Mouse (Mus musculus): ENCODE measurements at regions not wholly inside any gene's neighbourhood (a gene's known extent, or its start where the extent isn't known, plus 50 kb on each side); places are given as distances from the start of the nearest gene placed in this dataset.

- H3K27me3 ChIP-seq (ENCODE audit: control insufficient read depth, insufficient read depth, low read length): no peaks in the 10 kb centered on the region
- no peak overlapping the region for H3K9ac ChIP-seq (ENCODE audit: low read depth, low read length)
- WGBS: 78% methylated on average over 1 of the region's 1 CpGs
- H3K4me3 ChIP-seq (ENCODE audit: low read length): no peak overlapping the region
- H3K4me2 ChIP-seq (replicated peaks; ENCODE audit: low read depth, low read length): no peak overlapping the region
- H3K4me1 ChIP-seq (ENCODE audit: control insufficient read depth, insufficient read depth, low read length): no peaks in the 10 kb centered on the region
- no peak overlapping the region for H3K27ac ChIP-seq (ENCODE audit: low read depth, low read length)
- no peaks in the 10 kb centered on the region for H3K9me3 ChIP-seq (ENCODE audit: control insufficient read depth, low read length)
- H3K36me3 ChIP-seq (ENCODE audit: control insufficient read depth, insufficient read depth, low read length): no peaks in the 10 kb centered on the region
- ATAC-seq (ENCODE audit: low FRiP score, low TSS enrichment): no peak
These were observed 458.8 kb upstream of the 1700008P02Rik start for GRCm38 (mm10) chr3:7079073-7079472.

- WGBS: 90% methylated on average over 3 of the region's 3 CpGs
These were observed 456.6 kb upstream of the 1700008P02Rik start for GRCm38 (mm10) chr3:7076850-7077249.

GRCm38 (mm10) chr3:7074488-7074887, 454.2 kb upstream of the 1700008P02Rik start:
- Histone ChIP-seq H3K4me1 (ENCODE audit: control insufficient read depth, insufficient read depth, low read length) (no peaks in the 10 kb centered on the region), H3K36me3 (ENCODE audit: control insufficient read depth, insufficient read depth, low read length) (no peaks in the 10 kb centered on the region), H3K27ac (ENCODE audit: low read depth, low read length) (no peak overlapping the region), H3K9me3 (ENCODE audit: control insufficient read depth, low read length) (no peaks in the 10 kb centered on the region), H3K27me3 (ENCODE audit: control insufficient read depth, insufficient read depth, low read length) (no peaks in the 10 kb centered on the region), H3K4me2 (replicated peaks; ENCODE audit: low read depth, low read length) (no peak overlapping the region), H3K4me3 (ENCODE audit: low read length) (no peak overlapping the region), H3K9ac (ENCODE audit: low read depth, low read length) (no peak overlapping the region)
- 73% methylated on average over 2 of the region's 2 CpGs for WGBS
- no peak for ATAC-seq (ENCODE audit: low FRiP score, low TSS enrichment)

More at GRCm38 (mm10) chr3:7076850-7077249, 456.6 kb upstream of the 1700008P02Rik start:
- Histone ChIP-seq H3K9ac (ENCODE audit: low read depth, low read length) (no peak overlapping the region), H3K27me3 (ENCODE audit: control insufficient read depth, insufficient read depth, low read length) (no peaks in the 10 kb centered on the region), H3K4me1 (ENCODE audit: control insufficient read depth, insufficient read depth, low read length) (no peaks in the 10 kb centered on the region), H3K4me3 (ENCODE audit: low read length) (no peak overlapping the region), H3K4me2 (replicated peaks; ENCODE audit: low read depth, low read length) (no peak overlapping the region), H3K9me3 (ENCODE audit: control insufficient read depth, low read length) (no peaks in the 10 kb centered on the region), H3K36me3 (ENCODE audit: control insufficient read depth, insufficient read depth, low read length) (no peaks in the 10 kb centered on the region), H3K27ac (ENCODE audit: low read depth, low read length) (no peak overlapping the region)
- no peak for ATAC-seq (ENCODE audit: low FRiP score, low TSS enrichment)

GRCm38 (mm10) chr3:7041372-7042057, 421.3 kb upstream of the 1700008P02Rik start:
- H3K4me3 ChIP-seq (ENCODE audit: low read length): no peak overlapping the region
- H3K9me3 ChIP-seq (ENCODE audit: control insufficient read depth, low read length): no peaks in the 10 kb centered on the region
- ATAC-seq (ENCODE audit: low FRiP score, low TSS enrichment): no peak
- H3K4me2 ChIP-seq (replicated peaks; ENCODE audit: low read depth, low read length): no peak overlapping the region
- H3K27ac ChIP-seq (ENCODE audit: low read depth, low read length): no peak overlapping the region
- H3K36me3 ChIP-seq (ENCODE audit: control insufficient read depth, insufficient read depth, low read length): no peaks in the 10 kb centered on the region
- H3K27me3 ChIP-seq (ENCODE audit: control insufficient read depth, insufficient read depth, low read length): no peaks in the 10 kb centered on the region
- WGBS: 84% methylated on average over 2 of the region's 2 CpGs
- no peaks in the 10 kb centered on the region for H3K4me1 ChIP-seq (ENCODE audit: control insufficient read depth, insufficient read depth, low read length)
- H3K9ac ChIP-seq (ENCODE audit: low read depth, low read length): no peak overlapping the region

GRCm38 (mm10) chr3:7035833-7036232, 415.6 kb upstream of the 1700008P02Rik start:
- H3K27ac ChIP-seq (ENCODE audit: low read depth, low read length): no peak overlapping the region
- no peaks in the 10 kb centered on the region for H3K9me3 ChIP-seq (ENCODE audit: control insufficient read depth, low read length)
- H3K27me3 ChIP-seq (ENCODE audit: control insufficient read depth, insufficient read depth, low read length): no peaks in the 10 kb centered on the region
- no peaks in the 10 kb centered on the region for H3K36me3 ChIP-seq (ENCODE audit: control insufficient read depth, insufficient read depth, low read length)
- 83% methylated on average over 2 of the region's 2 CpGs for WGBS
- no peak overlapping the region for H3K9ac ChIP-seq (ENCODE audit: low read depth, low read length)
- no peak for ATAC-seq (ENCODE audit: low FRiP score, low TSS enrichment)
- H3K4me1 ChIP-seq (ENCODE audit: control insufficient read depth, insufficient read depth, low read length): no peaks in the 10 kb centered on the region
- H3K4me3 ChIP-seq (ENCODE audit: low read length): no peak overlapping the region
- no peak overlapping the region for H3K4me2 ChIP-seq (replicated peaks; ENCODE audit: low read depth, low read length)

GRCm38 (mm10) chr3:7027845-7028244, 407.6 kb upstream of the 1700008P02Rik start:
- H3K27ac ChIP-seq (ENCODE audit: low read depth, low read length): no peak overlapping the region
- H3K36me3 ChIP-seq (ENCODE audit: control insufficient read depth, insufficient read depth, low read length): no peaks in the 10 kb centered on the region
- no peak overlapping the region for H3K4me3 ChIP-seq (ENCODE audit: low read length)
- H3K27me3 ChIP-seq (ENCODE audit: control insufficient read depth, insufficient read depth, low read length): no peaks in the 10 kb centered on the region
- no peak overlapping the region for H3K9ac ChIP-seq (ENCODE audit: low read depth, low read length)
- ATAC-seq (ENCODE audit: low FRiP score, low TSS enrichment): peak; percentile 82
- no peak overlapping the region for H3K4me2 ChIP-seq (replicated peaks; ENCODE audit: low read depth, low read length)
- no peaks in the 10 kb centered on the region for H3K4me1 ChIP-seq (ENCODE audit: control insufficient read depth, insufficient read depth, low read length)
- 16% methylated on average over 5 of the region's 5 CpGs for WGBS
- H3K9me3 ChIP-seq (ENCODE audit: control insufficient read depth, low read length): no peaks in the 10 kb centered on the region

GRCm38 (mm10) chr3:7014345-7014973, 394.2 kb upstream of the 1700008P02Rik start:
- no peak for ATAC-seq (ENCODE audit: low FRiP score, low TSS enrichment)
- no peaks in the 10 kb centered on the region for H3K27me3 ChIP-seq (ENCODE audit: control insufficient read depth, insufficient read depth, low read length)
- H3K36me3 ChIP-seq (ENCODE audit: control insufficient read depth, insufficient read depth, low read length): no peaks in the 10 kb centered on the region
- WGBS: 71% methylated on average over 7 of the region's 7 CpGs
- no peak overlapping the region for H3K9ac ChIP-seq (ENCODE audit: low read depth, low read length)
- no peak overlapping the region for H3K4me2 ChIP-seq (replicated peaks; ENCODE audit: low read depth, low read length)
- no peak overlapping the region for H3K27ac ChIP-seq (ENCODE audit: low read depth, low read length)
- H3K9me3 ChIP-seq (ENCODE audit: control insufficient read depth, low read length): no peaks in the 10 kb centered on the region
- no peaks in the 10 kb centered on the region for H3K4me1 ChIP-seq (ENCODE audit: control insufficient read depth, insufficient read depth, low read length)
- H3K4me3 ChIP-seq (ENCODE audit: low read length): no peak overlapping the region

GRCm38 (mm10) chr3:7013516-7013915, 393.3 kb upstream of the 1700008P02Rik start:
- ATAC-seq (ENCODE audit: low FRiP score, low TSS enrichment): no peak
- H3K27ac ChIP-seq (ENCODE audit: low read depth, low read length): no peak overlapping the region
- H3K27me3 ChIP-seq (ENCODE audit: control insufficient read depth, insufficient read depth, low read length): no peaks in the 10 kb centered on the region
- no peak overlapping the region for H3K4me3 ChIP-seq (ENCODE audit: low read length)
- no peaks in the 10 kb centered on the region for H3K4me1 ChIP-seq (ENCODE audit: control insufficient read depth, insufficient read depth, low read length)
- no peak overlapping the region for H3K4me2 ChIP-seq (replicated peaks; ENCODE audit: low read depth, low read length)
- no peaks in the 10 kb centered on the region for H3K36me3 ChIP-seq (ENCODE audit: control insufficient read depth, insufficient read depth, low read length)
- no peak overlapping the region for H3K9ac ChIP-seq (ENCODE audit: low read depth, low read length)
- no peaks in the 10 kb centered on the region for H3K9me3 ChIP-seq (ENCODE audit: control insufficient read depth, low read length)

- Histone ChIP-seq H3K4me1 (ENCODE audit: control insufficient read depth, insufficient read depth, low read length) (no peaks in the 10 kb centered on the region), H3K36me3 (ENCODE audit: control insufficient read depth, insufficient read depth, low read length) (no peaks in the 10 kb centered on the region), H3K27me3 (ENCODE audit: control insufficient read depth, insufficient read depth, low read length) (no peaks in the 10 kb centered on the region), H3K9ac (ENCODE audit: low read depth, low read length) (no peak overlapping the region), H3K4me2 (replicated peaks; ENCODE audit: low read depth, low read length) (no peak overlapping the region), H3K27ac (ENCODE audit: low read depth, low read length) (no peak overlapping the region), H3K9me3 (ENCODE audit: control insufficient read depth, low read length) (no peaks in the 10 kb centered on the region), H3K4me3 (ENCODE audit: low read length) (no peak overlapping the region)
- 64% methylated on average over 7 of the region's 7 CpGs for WGBS
- ATAC-seq (ENCODE audit: low FRiP score, low TSS enrichment): no peak
These were observed 390.2 kb upstream of the 1700008P02Rik start for GRCm38 (mm10) chr3:7010294-7011087.

Data from kidney, embryonic 14.5 days (tissue).